Mouse (Mus musculus) midbrain, embryonic 14.5 days (tissue): ENCODE results near the gene Sugp2. TPM values are rescaled to one million over a fixed set of nuclear protein-coding genes. Genes with fewer than 3 reads are reported as not detected.

ENCODE experiments used
- ATAC-seq: fragments of 200-750 bp; cut with Nextera tagmentation; 2 replicates; pipeline ENCODE4 v1.8.0; 2017; ENCODE audit warnings: moderate number of reproducible peaks, moderate library complexity; ENCODE audit not compliant: low FRiP score, low TSS enrichment
- DNase-seq: peaks from one replicate; pipeline ENCODE4 v3.0.0-alpha.2; 2015
- H3K27ac ChIP-seq: fragments of 300-500 bp; sonication (generic); replicated peaks from 2 replicates; pipeline ENCODE4 v1.5.1; 2014; ENCODE audit warnings: mild to moderate bottlenecking, low read depth, low read length, moderate library complexity
- H3K27me3 ChIP-seq: fragments of 300-500 bp; sonication (generic); 2 replicates; pipeline ENCODE4 v1.6.1; 2014; ENCODE audit warnings: low read length, control low read depth, mixed read lengths; ENCODE audit not compliant: control insufficient read depth, insufficient read depth
- H3K36me3 ChIP-seq: fragments of 300-500 bp; sonication (generic); 2 replicates; pipeline ENCODE4 v1.6.1; 2014; ENCODE audit warnings: low read length, control low read depth; ENCODE audit not compliant: control insufficient read depth, insufficient read depth
- H3K4me1 ChIP-seq: fragments of 300-500 bp; sonication (generic); 2 replicates; pipeline ENCODE4 v1.6.1; 2014; ENCODE audit warnings: mild to moderate bottlenecking, antibody characterized with exemption, low read length, control low read depth; ENCODE audit not compliant: control insufficient read depth, insufficient read depth
- H3K4me2 ChIP-seq: fragments of 300-500 bp; sonication (generic); 2 replicates; pipeline ENCODE4 v1.6.1; 2014; ENCODE audit warnings: mild to moderate bottlenecking, low read length, moderate library complexity
- H3K4me3 ChIP-seq: fragments of 300-500 bp; sonication (generic); replicated peaks from 2 replicates; pipeline ENCODE4 v1.5.1; 2014; ENCODE audit warnings: low read depth, low read length
- H3K9ac ChIP-seq: fragments of 300-500 bp; sonication (generic); replicated peaks from 2 replicates; pipeline ENCODE4 v1.6.1; 2014; ENCODE audit warnings: mild to moderate bottlenecking, low read length, moderate library complexity
- H3K9me3 ChIP-seq: fragments of 300-500 bp; sonication (generic); 2 replicates; pipeline ENCODE4 v1.6.1; 2016; ENCODE audit warnings: low read length, control low read depth, mixed read lengths; ENCODE audit not compliant: control insufficient read depth
- WGBS: fragments of 180-500 bp; shearing (Covaris S2); extraction: QIAGEN DNeasy Blood & Tissue Kit; methylation state at CpG from one replicate; pipeline ENCODE4 v1.1.7; 2014; 5-methylcytosine and 5-hydroxymethylcytosine counted together
- polyA plus RNA-seq: library from polyadenylated mRNA; unstranded; fragments of >200 nt; fragmentation: Nextera tagmentation; extraction: Ambion mirVana; gene quantifications from 2 replicates; pipeline ENCODE4 v1.2.1, GENCODE M21; 2014

The Sugp2 gene
- polyA plus RNA-seq, 1 experiment from 2014 or later = 87.9 TPM

GRCm38 (mm10) chr8:70323716-70324115 lies 89.7 kb downstream of the Sugp2 start:
- peaks cover 80% of the 10 kb centered on the region for H3K36me3 ChIP-seq
- no peaks in the 10 kb centered on the region for H3K4me1 ChIP-seq
- no peak overlapping the region for H3K4me2 ChIP-seq
- no peaks in the 10 kb centered on the region for H3K27me3 ChIP-seq
- H3K9me3 ChIP-seq = no peaks in the 10 kb centered on the region
- no peak overlapping the region for H3K27ac ChIP-seq
- no peak overlapping the region for H3K9ac ChIP-seq
- no peak overlapping the region for H3K4me3 ChIP-seq
- 93% methylated on average over 3 of the region's 3 CpGs for WGBS
- ATAC-seq = no peak
- DNase-seq = no peak

- H3K4me1 ChIP-seq = peaks cover 15% of the 10 kb centered on the region; the same call in 1 of the 2 replicates
- peaks cover 80% of the 10 kb centered on the region for H3K36me3 ChIP-seq
- H3K9ac ChIP-seq = no peak overlapping the region
- DNase-seq (no peak), ATAC-seq (no peak)
- no peaks in the 10 kb centered on the region for H3K27me3 ChIP-seq
- no peak overlapping the region for H3K27ac ChIP-seq
- no peaks in the 10 kb centered on the region for H3K9me3 ChIP-seq
- H3K4me2 ChIP-seq = no peak overlapping the region
- no peak overlapping the region for H3K4me3 ChIP-seq
- 93% methylated on average over 6 of the region's 6 CpGs for WGBS
Measured at GRCm38 (mm10) chr8:70327512-70327911, 93.5 kb downstream of the Sugp2 start.

GRCm38 (mm10) chr8:70329124-70329834 lies 95.3 kb downstream of the Sugp2 start, which contains the start of gene Gdf1:
Gene Gdf1 (plus strand): TSS chr8:70329817.
- H3K4me1 ChIP-seq = peaks cover 15% of the 10 kb centered on the region; the same call in 1 of the 2 replicates
- DNase-seq (no peak), ATAC-seq (no peak)
- WGBS = 26% methylated on average over 14 of the region's 14 CpGs
- H3K4me2 ChIP-seq = 0 out of 2 replicates have a peak within 1 kb of the TSS, but pooled peaks have one; percentile 21
- H3K27me3 ChIP-seq = no peaks in the 10 kb centered on the region
- H3K27ac ChIP-seq = peak within 1 kb of the TSS; percentile 26; the same call in 1 of the 2 replicates
- H3K4me3 ChIP-seq = no peak within 1 kb of the TSS
- H3K36me3 ChIP-seq = peaks cover 80% of the 10 kb centered on the region
- H3K9me3 ChIP-seq = no peaks in the 10 kb centered on the region
- H3K9ac ChIP-seq = no peak within 1 kb of the TSS; the same call in 1 of the 2 replicates

Other genes starting within 250 kb of the Sugp2 start
- gene Gatad2a, start 237.8 kb upstream of the Sugp2 start, polyA plus RNA-seq = 22.6 and 28.1 TPM in 2 replicates
- gene Mau2, start 191.5 kb upstream of the Sugp2 start, polyA plus RNA-seq = 65.2 and 76.3 TPM in 2 replicates
- gene Sugp1, start 191.4 kb upstream of the Sugp2 start, polyA plus RNA-seq = 49.2 and 52.7 TPM in 2 replicates
- gene Tm6sf2, start 161.3 kb upstream of the Sugp2 start, polyA plus RNA-seq = 2.0 and 2.1 TPM in 2 replicates
- gene Hapln4, start 150.8 kb upstream of the Sugp2 start, polyA plus RNA-seq = 1.2 and 1.3 TPM in 2 replicates
- 135 and 147 TPM in 2 replicates for gene Ncan, start 113.4 kb upstream of the Sugp2 start, polyA plus RNA-seq
- gene Nr2c2ap, start 102.9 kb upstream of the Sugp2 start, polyA plus RNA-seq = 25.8 and 43.4 TPM in 2 replicates
- 6.7 and 7.5 TPM in 2 replicates for gene Rfxank, start 95.1 kb upstream of the Sugp2 start, polyA plus RNA-seq
- 64.2 and 71.2 TPM in 2 replicates for gene Borcs8, start 94.7 kb upstream of the Sugp2 start, polyA plus RNA-seq
- gene Mef2b, start 94.5 kb upstream of the Sugp2 start, polyA plus RNA-seq = 0.46 and 0.50 TPM in 2 replicates
- 31.2 and 40.7 TPM in 2 replicates for gene Tmem161a, start 61.9 kb upstream of the Sugp2 start, polyA plus RNA-seq
- gene Slc25a42, start 21.9 kb upstream of the Sugp2 start, polyA plus RNA-seq = 5.1 and 5.6 TPM in 2 replicates
- 82.5 and 115 TPM in 2 replicates for gene Armc6, start 240 bp downstream of the Sugp2 start, polyA plus RNA-seq
- gene Homer3, start 48.6 kb downstream of the Sugp2 start, polyA plus RNA-seq = 24.0 and 34.4 TPM in 2 replicates
- gene Ddx49, start 68.3 kb downstream of the Sugp2 start, polyA plus RNA-seq = 44.8 and 48.8 TPM in 2 replicates
- gene Cope, start 68.3 kb downstream of the Sugp2 start, polyA plus RNA-seq = 274 and 309 TPM in 2 replicates
- 38.8 and 42.9 TPM in 2 replicates for gene Cers1, start 81.5 kb downstream of the Sugp2 start, polyA plus RNA-seq
- not detected in 2 replicates for gene Gdf1, start 95.6 kb downstream of the Sugp2 start, polyA plus RNA-seq
- gene Upf1, start 119.1 kb downstream of the Sugp2 start, polyA plus RNA-seq = 16.9 and 18.4 TPM in 2 replicates
- gene Comp, start 139.3 kb downstream of the Sugp2 start, polyA plus RNA-seq = 0.47 TPM in 1 of 2 replicates, not detected in the other
- 43.9 and 51.7 TPM in 2 replicates for gene Crtc1, start 205.4 kb downstream of the Sugp2 start, polyA plus RNA-seq
- gene Klhl26, start 242.7 kb downstream of the Sugp2 start, polyA plus RNA-seq = 24.2 and 27.2 TPM in 2 replicates